Mouse (Mus musculus) gastrocnemius, postnatal 10 days (tissue): ENCODE data around the gene Slc9b1. TPM values are rescaled to one million over a fixed set of nuclear protein-coding genes. Genes with fewer than 3 reads are reported as not detected.

Source experiments
- DNase-seq: peaks from one replicate; pipeline ENCODE4 v3.0.0; 2021; ENCODE audit warnings: mixed read lengths
- long read RNA-seq, 2 experiments: library from polyadenylated mRNA; stranded (forward); transcript quantifications; one replicate each; pipeline ENCODE4 v2.0.0; 2021
- total RNA-seq, 2 experiments: library from RNA; stranded (reverse); gene quantifications; 2 replicates each; pipeline ENCODE4 v1.2.3; 2021

Slc9b1 gene
- total RNA-seq = not detected
- long read RNA-seq, experiment 1, partial matches to known transcripts = 0 of 2 reads
- long read RNA-seq, experiment 1, other reads (novel, unspliced or antisense) = 1 of 2 reads
- long read RNA-seq, experiment 2 = 0 reads

GRCm38 (mm10) chr3:135347739-135348264 is at the start of gene Slc9b1:
Gene Slc9b1 (plus strand): TSS chr3:135348029.
- DNase-seq = no peak

GRCm38 (mm10) chr3:135298560-135298959 is 49.3 kb upstream of the Slc9b1 start:
- DNase-seq = no peak

- DNase-seq = no peak
These were observed 47.7 kb upstream of the Slc9b1 start for GRCm38 (mm10) chr3:135300081-135300480.

- DNase-seq = no peak
These were observed 43.8 kb upstream of the Slc9b1 start for GRCm38 (mm10) chr3:135304060-135304459.

GRCm38 (mm10) chr3:135304566-135304965 is 43.3 kb upstream of the Slc9b1 start:
- DNase-seq = no peak

- peak; percentile 18 for DNase-seq
These were observed 40.2 kb upstream of the Slc9b1 start, which contains the start of gene Slc9b2 for GRCm38 (mm10) chr3:135307411-135308259. Gene Slc9b2 (plus strand): TSS chr3:135307700.

GRCm38 (mm10) chr3:135312916-135313491 is 34.8 kb upstream of the Slc9b1 start:
- DNase-seq = no peak

- DNase-seq = no peak
These were observed 34.1 kb upstream of the Slc9b1 start for GRCm38 (mm10) chr3:135313727-135314126.

GRCm38 (mm10) chr3:135314811-135315210 is 33.0 kb upstream of the Slc9b1 start:
- DNase-seq = no peak

- DNase-seq = no peak
These were observed 32.0 kb upstream of the Slc9b1 start for GRCm38 (mm10) chr3:135315720-135316425.

GRCm38 (mm10) chr3:135318331-135318730 is 29.5 kb upstream of the Slc9b1 start:
- DNase-seq = no peak

- no peak for DNase-seq
These were observed 23.5 kb upstream of the Slc9b1 start for GRCm38 (mm10) chr3:135324354-135324753.

GRCm38 (mm10) chr3:135327176-135327575 is 20.7 kb upstream of the Slc9b1 start:
- no peak for DNase-seq

- no peak for DNase-seq
These were observed 20.2 kb upstream of the Slc9b1 start for GRCm38 (mm10) chr3:135327601-135328000.

GRCm38 (mm10) chr3:135328560-135328959 is 19.3 kb upstream of the Slc9b1 start:
- peak; percentile 57 for DNase-seq

- DNase-seq = no peak
These were observed 15.1 kb upstream of the Slc9b1 start for GRCm38 (mm10) chr3:135332691-135333090.

- no peak for DNase-seq
These were observed 14.1 kb upstream of the Slc9b1 start for GRCm38 (mm10) chr3:135333763-135334162.

GRCm38 (mm10) chr3:135349022-135349421 is 1.2 kb downstream of the Slc9b1 start:
- DNase-seq = no peak

- no peak for DNase-seq
These were observed 4.0 kb downstream of the Slc9b1 start for GRCm38 (mm10) chr3:135351857-135352256.

GRCm38 (mm10) chr3:135357394-135357793 is 9.6 kb downstream of the Slc9b1 start:
- DNase-seq = no peak

GRCm38 (mm10) chr3:135375836-135376235 is 28.0 kb downstream of the Slc9b1 start:
- DNase-seq = no peak

GRCm38 (mm10) chr3:135377445-135377844 is 29.6 kb downstream of the Slc9b1 start:
- DNase-seq = no peak
